Mouse (Mus musculus): ENCODE measurements around the gene Myo1f. TPM values are rescaled to one million over a fixed set of nuclear protein-coding genes. Genes with fewer than 3 reads are reported as not detected.

The Myo1f gene
- polyA plus RNA-seq, 1 experiment from 2014 or later, result 1.8 TPM

DNA sequence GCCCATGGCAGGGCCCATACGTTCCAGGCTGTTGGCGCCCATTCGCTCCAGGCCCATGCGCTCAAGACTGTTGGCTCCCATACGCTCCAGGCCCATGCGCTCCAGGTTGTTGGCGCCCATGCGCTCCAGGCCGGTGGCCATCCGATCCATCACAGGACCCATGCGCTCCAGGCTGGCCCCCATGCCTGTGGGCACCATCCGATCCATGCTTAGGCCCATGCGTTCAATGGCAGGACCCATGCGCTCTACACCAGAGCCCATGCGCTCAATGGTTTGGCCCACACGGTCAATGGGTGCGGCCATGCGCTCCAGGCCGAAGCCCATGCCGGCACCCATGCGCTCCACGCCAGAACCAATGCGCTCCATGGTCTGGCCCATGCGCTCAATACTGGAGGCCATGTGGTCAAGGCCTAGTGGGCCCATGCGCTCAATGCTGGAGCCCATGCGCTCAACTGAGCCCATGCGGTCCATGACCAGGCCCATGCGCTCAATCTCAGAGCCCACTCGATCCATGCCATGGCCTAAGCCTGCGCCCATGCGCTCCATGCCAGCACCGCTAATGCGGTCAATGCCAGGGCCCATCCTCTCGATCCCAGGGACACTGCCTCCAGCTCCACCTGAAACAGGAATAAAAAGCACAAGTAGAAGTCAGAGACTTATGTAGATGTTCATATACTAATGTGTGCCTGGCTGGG is 94.4 kb downstream of the Myo1f start:
- WGBS, result 98% methylated on average over 34 of the region's 34 CpGs
- Histone ChIP-seq H3K36me3 (ENCODE audit: control insufficient read depth, insufficient read depth, low read length) (peaks cover 98% of the 10 kb centered on the region), H3K27me3 (ENCODE audit: control insufficient read depth, insufficient read depth, low read length) (no peaks in the 10 kb centered on the region), H3K27ac (replicated peaks; ENCODE audit: low read depth, low read length) (no peak overlapping the region), H3K4me3 (replicated peaks; ENCODE audit: low read depth, low read length) (no peak overlapping the region), H3K4me1 (ENCODE audit: control insufficient read depth, insufficient read depth, low read length) (no peaks in the 10 kb centered on the region), H3K9ac (replicated peaks; ENCODE audit: low read length) (no peak overlapping the region), H3K4me2 (ENCODE audit: low read length) (no peak overlapping the region), H3K9me3 (ENCODE audit: control insufficient read depth, low read length) (no peaks in the 10 kb centered on the region)
- DNase-seq (no peak), ATAC-seq (ENCODE audit: low FRiP score, low TSS enrichment) (no peak)

Other genes with a start within 250 kb of the Myo1f start
- gene Zfp81, start 196.8 kb upstream of the Myo1f start, polyA plus RNA-seq (2014; fragmentation: Nextera tagmentation; extraction: Ambion mirVana), result 25.2 and 32.5 TPM in 2 replicates
- gene Zfp101, start 161.1 kb upstream of the Myo1f start, polyA plus RNA-seq (2014; fragmentation: Nextera tagmentation; extraction: Ambion mirVana), result 17.1 and 17.3 TPM in 2 replicates
- gene Actl9, start 122.8 kb upstream of the Myo1f start, polyA plus RNA-seq (2014; fragmentation: Nextera tagmentation; extraction: Ambion mirVana), result not detected in 2 replicates
- 39.3 and 41.7 TPM in 2 replicates for gene Adamts10, start 31.5 kb upstream of the Myo1f start, polyA plus RNA-seq (2014; fragmentation: Nextera tagmentation; extraction: Ambion mirVana)
- 91.4 and 115 TPM in 2 replicates for gene Zfp414, start 73.4 kb downstream of the Myo1f start, polyA plus RNA-seq (2014; fragmentation: Nextera tagmentation; extraction: Ambion mirVana)
- gene Pram1, start 82.3 kb downstream of the Myo1f start, polyA plus RNA-seq (2014; fragmentation: Nextera tagmentation; extraction: Ambion mirVana), result 0.73 and 1.4 TPM in 2 replicates
- 177 and 214 TPM in 2 replicates for gene Hnrnpm, start 131.2 kb downstream of the Myo1f start, polyA plus RNA-seq (2014; fragmentation: Nextera tagmentation; extraction: Ambion mirVana)
- 45.2 and 62.6 TPM in 2 replicates for gene March2, start 163.0 kb downstream of the Myo1f start, polyA plus RNA-seq (2014; fragmentation: Nextera tagmentation; extraction: Ambion mirVana)
- gene Rab11b, start 204.8 kb downstream of the Myo1f start, polyA plus RNA-seq (2014; fragmentation: Nextera tagmentation; extraction: Ambion mirVana), result 417 and 541 TPM in 2 replicates
- 8.0 and 18.4 TPM in 2 replicates for gene Angptl4, start 226.1 kb downstream of the Myo1f start, polyA plus RNA-seq (2014; fragmentation: Nextera tagmentation; extraction: Ambion mirVana)